In the genomic region with DNA sequence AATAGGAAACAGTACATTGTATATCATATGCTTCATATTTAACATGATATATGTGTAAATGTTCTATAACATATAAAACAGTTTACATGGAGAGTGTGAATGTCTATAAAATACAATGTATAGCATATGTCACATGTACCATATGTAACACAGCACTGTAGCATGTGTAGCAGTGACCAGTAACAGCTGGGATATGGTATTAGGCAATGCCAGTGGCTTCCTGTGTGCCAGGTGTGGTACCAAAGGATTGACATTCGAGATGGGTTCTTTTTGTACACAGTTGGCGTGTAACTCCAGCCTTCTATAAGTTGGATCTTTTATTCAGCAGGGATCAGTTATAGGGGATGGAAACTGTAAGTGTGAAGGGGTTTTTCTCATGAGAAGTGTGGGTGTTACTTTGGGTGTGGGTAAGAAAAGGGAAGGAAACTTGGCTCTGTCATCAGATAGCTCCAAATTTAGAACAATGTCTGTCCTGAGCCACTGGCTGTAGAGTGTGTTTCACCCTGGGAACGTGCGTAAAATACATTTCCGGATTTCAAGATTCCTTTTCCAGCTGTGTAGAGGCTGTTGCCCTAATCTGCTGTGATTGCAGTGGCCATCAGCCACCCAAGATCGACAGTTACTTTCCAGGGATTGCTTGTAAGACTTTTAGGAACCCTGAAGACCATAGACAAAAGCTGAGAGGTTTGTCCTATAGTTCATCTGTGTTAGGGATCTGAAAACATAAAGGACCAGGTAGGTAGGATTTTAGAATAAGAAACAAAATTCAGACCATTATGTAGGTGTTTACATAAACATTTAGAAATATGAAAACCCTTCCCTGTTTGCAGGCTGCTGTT, we compare ENCODE assay signal across 10 mouse cellular contexts. TPM values are rescaled to one million over a fixed set of nuclear protein-coding genes. Genes with fewer than 3 reads are reported as not detected.
DNase-seq lines count a peak whose midpoint lies in the region; ATAC-seq lines count a peak whose summit lies in the region.
"Had no signal": no experiment of that assay in that cellular context is flagged by ENCODE, and none has a peak within 500 bp of the region (broad histone marks: within the 10 kb centered on the region; RNA-seq: fewer than 3 reads in every experiment).

No protein-coding gene starts in this region.

- peaks cover 10% of the 10 kb centered on the region for H3K4me1 ChIP-seq in midbrain, embryonic 11.5 days (ENCODE audit: control insufficient read depth, insufficient read depth, low read length)
- H3K4me1 ChIP-seq in midbrain, embryonic 14.5 days (ENCODE audit: control insufficient read depth, insufficient read depth, low read length), result peaks cover 11% of the 10 kb centered on the region; the same call in 1 of the 2 replicates
- peaks cover 26% of the 10 kb centered on the region for H3K4me1 ChIP-seq in heart, embryonic 11.5 days (ENCODE audit: control insufficient read depth, insufficient read depth, low read length)
- H3K4me1 ChIP-seq in limb, embryonic 15.5 days, result peaks cover 36% of the 10 kb centered on the region
- 0 out of 2 replicates have a peak, but pooled peaks cover 4% of the 10 kb centered on the region for H3K4me1 ChIP-seq in stomach, embryonic 16.5 days (ENCODE audit: control insufficient read depth, insufficient read depth, low read length)
- H3K4me1 ChIP-seq in forebrain, embryonic 14.5 days (ENCODE audit: control insufficient read depth, insufficient read depth, low read length), result peaks cover 8% of the 10 kb centered on the region
- peaks cover 35% of the 10 kb centered on the region for H3K4me1 ChIP-seq in forebrain, embryonic 15.5 days

- DNase-seq in midbrain, embryonic 11.5 days (ENCODE audit: low spot score, missing footprints), result peak; percentile 62
- no peak for DNase-seq in midbrain, embryonic 14.5 days
- DNase-seq in forebrain, embryonic 14.5 days (ENCODE audit: low spot score), result no peak
- DNase-seq in left cerebral cortex, adult 11 months (ENCODE audit: low spot score), result no peak

- no peaks in the 10 kb centered on the region for H3K27me3 ChIP-seq in midbrain, embryonic 11.5 days (ENCODE audit: control insufficient read depth, insufficient read depth, low read length)
- no peaks in the 10 kb centered on the region for H3K27me3 ChIP-seq in midbrain, embryonic 14.5 days (ENCODE audit: control insufficient read depth, insufficient read depth, low read length)
- no peaks in the 10 kb centered on the region for H3K27me3 ChIP-seq in heart, embryonic 11.5 days (ENCODE audit: control insufficient read depth, insufficient read depth, low read length)
- H3K27me3 ChIP-seq in limb, embryonic 15.5 days, result no peaks in the 10 kb centered on the region
- no peaks in the 10 kb centered on the region for H3K27me3 ChIP-seq in stomach, embryonic 16.5 days (ENCODE audit: control insufficient read depth, insufficient read depth, low read length)
- H3K27me3 ChIP-seq in forebrain, embryonic 14.5 days (replicated peaks; ENCODE audit: control insufficient read depth, insufficient read depth, low read length), result no peaks in the 10 kb centered on the region
- no peaks in the 10 kb centered on the region for H3K27me3 ChIP-seq in forebrain, embryonic 15.5 days
- H3K27me3 ChIP-seq: embryonic facial prominence, embryonic 13.5 days; neural tube, embryonic 12.5 days had no signal

- no peak overlapping the region for H3K4me2 ChIP-seq in midbrain, embryonic 11.5 days
- no peak overlapping the region for H3K4me2 ChIP-seq in midbrain, embryonic 14.5 days (ENCODE audit: low read length)
- H3K4me2 ChIP-seq in heart, embryonic 11.5 days, result no peak overlapping the region
- no peak overlapping the region for H3K4me2 ChIP-seq in limb, embryonic 15.5 days
- H3K4me2 ChIP-seq in stomach, embryonic 16.5 days (ENCODE audit: low read depth, low read length), result no peak overlapping the region
- H3K4me2 ChIP-seq in forebrain, embryonic 14.5 days (ENCODE audit: low read length), result no peak overlapping the region
- H3K4me2 ChIP-seq in forebrain, embryonic 15.5 days (replicated peaks), result no peak overlapping the region
- H3K4me2 ChIP-seq: embryonic facial prominence, embryonic 13.5 days; neural tube, embryonic 12.5 days had no signal

- WGBS in midbrain, embryonic 11.5 days, result 93% methylated on average over 6 of the region's 6 CpGs
- 87% methylated on average over 6 of the region's 6 CpGs for WGBS in midbrain, embryonic 14.5 days
- 61% methylated on average over 6 of the region's 6 CpGs for whole genome bisulfite sequencing in heart, embryonic 11.5 days (ENCODE audit: insufficient replicate concordance)
- 44% methylated on average over 6 of the region's 6 CpGs for WGBS in limb, embryonic 15.5 days
- 56% methylated on average over 6 of the region's 6 CpGs for WGBS in stomach, embryonic 16.5 days
- 90% methylated on average over 6 of the region's 6 CpGs for WGBS in forebrain, embryonic 14.5 days
- 86% methylated on average over 6 of the region's 6 CpGs for WGBS in forebrain, embryonic 15.5 days

- no peaks in the 10 kb centered on the region for H3K9me3 ChIP-seq in midbrain, embryonic 11.5 days (ENCODE audit: control insufficient read depth, low read length)
- no peaks in the 10 kb centered on the region for H3K9me3 ChIP-seq in midbrain, embryonic 14.5 days (ENCODE audit: control insufficient read depth, low read length)
- H3K9me3 ChIP-seq in heart, embryonic 11.5 days (replicated peaks; ENCODE audit: control insufficient read depth, low read length), result no peaks in the 10 kb centered on the region
- H3K9me3 ChIP-seq in limb, embryonic 15.5 days, result no peaks in the 10 kb centered on the region
- no peaks in the 10 kb centered on the region for H3K9me3 ChIP-seq in stomach, embryonic 16.5 days (replicated peaks; ENCODE audit: control insufficient read depth, low read length)
- no peaks in the 10 kb centered on the region for H3K9me3 ChIP-seq in forebrain, embryonic 14.5 days (replicated peaks; ENCODE audit: control insufficient read depth, low read length)
- no peaks in the 10 kb centered on the region for H3K9me3 ChIP-seq in forebrain, embryonic 15.5 days
- H3K9me3 ChIP-seq: embryonic facial prominence, embryonic 13.5 days; neural tube, embryonic 12.5 days had no signal

- no peak overlapping the region for H3K4me3 ChIP-seq in midbrain, embryonic 11.5 days (ENCODE audit: low read depth, low read length)
- H3K4me3 ChIP-seq in midbrain, embryonic 14.5 days (replicated peaks; ENCODE audit: low read depth, low read length), result no peak overlapping the region
- no peak overlapping the region for H3K4me3 ChIP-seq in heart, embryonic 11.5 days (ENCODE audit: low read depth, low read length)
- H3K4me3 ChIP-seq in limb, embryonic 15.5 days, result no peak overlapping the region
- H3K4me3 ChIP-seq in stomach, embryonic 16.5 days (replicated peaks; ENCODE audit: low read length), result no peak overlapping the region
- H3K4me3 ChIP-seq in forebrain, embryonic 14.5 days (ENCODE audit: low read depth, low read length), result no peak overlapping the region
- no peak overlapping the region for H3K4me3 ChIP-seq in forebrain, embryonic 15.5 days
- H3K4me3 ChIP-seq: embryonic facial prominence, embryonic 13.5 days; neural tube, embryonic 12.5 days had no signal

- H3K27ac ChIP-seq in midbrain, embryonic 11.5 days (ENCODE audit: low read depth, low read length), result no peak overlapping the region
- H3K27ac ChIP-seq in midbrain, embryonic 14.5 days (replicated peaks; ENCODE audit: low read depth, low read length), result no peak overlapping the region
- H3K27ac ChIP-seq in heart, embryonic 11.5 days (ENCODE audit: low read depth, low read length), result peak overlapping the region; percentile 25; the same call in 1 of the 2 replicates
- peak overlapping the region; percentile 40 for H3K27ac ChIP-seq in limb, embryonic 15.5 days
- H3K27ac ChIP-seq in stomach, embryonic 16.5 days (ENCODE audit: low read length), result peak overlapping the region; percentile 78
- no peak overlapping the region for H3K27ac ChIP-seq in forebrain, embryonic 14.5 days (ENCODE audit: low read depth, low read length)
- H3K27ac ChIP-seq in forebrain, embryonic 15.5 days (replicated peaks), result no peak overlapping the region
- H3K27ac ChIP-seq: embryonic facial prominence, embryonic 13.5 days; neural tube, embryonic 12.5 days had no signal

- no peak for ATAC-seq in midbrain, embryonic 11.5 days (ENCODE audit: low FRiP score)
- no peak for ATAC-seq in midbrain, embryonic 14.5 days (ENCODE audit: low FRiP score, low TSS enrichment)
- no peak; the same call in 1 of the 2 replicates for ATAC-seq in heart, embryonic 11.5 days (replicated peaks; ENCODE audit: insufficient number of reproducible peaks, low FRiP score, low TSS enrichment)
- no peak; the same call in 1 of the 2 replicates for ATAC-seq in limb, embryonic 15.5 days (ENCODE audit: insufficient number of reproducible peaks, low FRiP score, low TSS enrichment, low read depth)
- no peak for ATAC-seq in stomach, embryonic 16.5 days (ENCODE audit: insufficient read depth, low FRiP score)
- ATAC-seq in forebrain, embryonic 14.5 days, result no peak
- ATAC-seq in forebrain, embryonic 15.5 days (replicated peaks), result no peak

- H3K36me3 ChIP-seq in midbrain, embryonic 11.5 days (ENCODE audit: control insufficient read depth, insufficient read depth, low read length), result no peaks in the 10 kb centered on the region
- H3K36me3 ChIP-seq in midbrain, embryonic 14.5 days (ENCODE audit: control insufficient read depth, insufficient read depth, low read length), result 0 out of 2 replicates have a peak, but pooled peaks cover 2% of the 10 kb centered on the region
- no peaks in the 10 kb centered on the region for H3K36me3 ChIP-seq in heart, embryonic 11.5 days (ENCODE audit: control insufficient read depth, insufficient read depth, low read length)
- H3K36me3 ChIP-seq in limb, embryonic 15.5 days, result no peaks in the 10 kb centered on the region
- H3K36me3 ChIP-seq in stomach, embryonic 16.5 days (ENCODE audit: control insufficient read depth, insufficient read depth, low read length), result no peaks in the 10 kb centered on the region
- 0 out of 2 replicates have a peak, but pooled peaks cover 3% of the 10 kb centered on the region for H3K36me3 ChIP-seq in forebrain, embryonic 14.5 days (ENCODE audit: control insufficient read depth, insufficient read depth, low read length)
- no peaks in the 10 kb centered on the region for H3K36me3 ChIP-seq in forebrain, embryonic 15.5 days
- H3K36me3 ChIP-seq: neural tube, embryonic 12.5 days had no signal

- H3K9ac ChIP-seq in midbrain, embryonic 11.5 days (ENCODE audit: low read length), result no peak overlapping the region
- H3K9ac ChIP-seq in midbrain, embryonic 14.5 days (replicated peaks; ENCODE audit: low read length), result no peak overlapping the region
- H3K9ac ChIP-seq in heart, embryonic 11.5 days (ENCODE audit: low read depth, low read length), result no peak overlapping the region
- H3K9ac ChIP-seq in limb, embryonic 15.5 days, result no peak overlapping the region
- no peak overlapping the region for H3K9ac ChIP-seq in stomach, embryonic 16.5 days (ENCODE audit: low read length)
- H3K9ac ChIP-seq in forebrain, embryonic 14.5 days (ENCODE audit: low read length), result no peak overlapping the region
- no peak overlapping the region for H3K9ac ChIP-seq in forebrain, embryonic 15.5 days (replicated peaks)
- H3K9ac ChIP-seq: embryonic facial prominence, embryonic 13.5 days; neural tube, embryonic 12.5 days had no signal

RNA-seq across cellular contexts. Expression of a gene that starts 29.7 kb away (rescaled TPM):
- 12.4 and 15.6 TPM in 2 replicates for polyA plus RNA-seq in midbrain, embryonic 11.5 days (2014; fragmentation: Nextera tagmentation; extraction: Ambion mirVana)
- 23.2 and 25.3 TPM in 2 replicates for polyA plus RNA-seq in midbrain, embryonic 14.5 days (2014; fragmentation: Nextera tagmentation; extraction: Ambion mirVana)
- 9.1 and 9.8 TPM in 2 replicates for polyA plus RNA-seq in heart, embryonic 11.5 days (2014; fragmentation: Nextera tagmentation; extraction: Ambion mirVana)
- 15.9 and 17.1 TPM in 2 replicates for polyA plus RNA-seq in limb, embryonic 15.5 days (2015; fragmentation: Nextera tagmentation; extraction: Ambion mirVana)
- 10.7 and 11.2 TPM in 2 replicates for polyA plus RNA-seq in stomach, embryonic 16.5 days (2015; fragmentation: Nextera tagmentation; extraction: Ambion mirVana)
- polyA plus RNA-seq in forebrain, embryonic 14.5 days (2014; fragmentation: Nextera tagmentation; extraction: Ambion mirVana), result 17.3 and 19.9 TPM in 2 replicates
- 22.3 and 27.0 TPM in 2 replicates for polyA plus RNA-seq in forebrain, embryonic 15.5 days (2015; fragmentation: Nextera tagmentation; extraction: Ambion mirVana)

Comparison
In these comparisons a context has a peak if more than half of its experiments do, and no peak if none do; other contexts are left out.
1. H3K27ac ChIP-seq: peak in heart, embryonic 11.5 days (single experiment), limb, embryonic 15.5 days (single experiment) and stomach, embryonic 16.5 days (single experiment); none in midbrain, embryonic 11.5 days (single experiment), midbrain, embryonic 14.5 days (single experiment), forebrain, embryonic 14.5 days (single experiment) and forebrain, embryonic 15.5 days (single experiment).